Mouse (Mus musculus) thymus, adult 2 months (tissue): ENCODE measurements around the gene 4930518I15Rik. TPM values are rescaled to one million over a fixed set of nuclear protein-coding genes. Genes with fewer than 3 reads are reported as not detected.
A peak's percentile ranks its signal among the peaks of the same experiment; 100 is the strongest.

Experiments used
- DNase-seq: peaks from one replicate; pipeline ENCODE4 v3.0.0; 2021
- H3K27ac ChIP-seq: fragments of 200-500 bp; 2 replicates; pipeline ENCODE4 v1.5.1; 2012; ENCODE audit warnings: low read length, control low read depth; ENCODE audit not compliant: control insufficient read depth, insufficient read depth
- H3K27me3 ChIP-seq: fragments of 200-500 bp; 2 replicates; pipeline ENCODE4 v1.6.1; 2012; ENCODE audit warnings: mild to moderate bottlenecking, low read length, moderate library complexity, mixed read lengths; ENCODE audit not compliant: control insufficient read depth, insufficient read depth
- H3K36me3 ChIP-seq: fragments of 200-500 bp; 2 replicates; pipeline ENCODE4 v1.6.1; 2012; ENCODE audit warnings: mild to moderate bottlenecking, low read length, moderate library complexity; ENCODE audit not compliant: control insufficient read depth, insufficient read depth
- H3K4me1 ChIP-seq: fragments of 200-500 bp; replicated peaks from 2 replicates; pipeline ENCODE4 v1.6.1; 2012; ENCODE audit warnings: low read length; ENCODE audit not compliant: control insufficient read depth, insufficient read depth
- H3K4me3 ChIP-seq: fragments of 200-500 bp; 2 replicates; pipeline ENCODE4 v1.5.1; 2012; ENCODE audit warnings: mild to moderate bottlenecking, low read length, control low read depth, moderate library complexity; ENCODE audit not compliant: control insufficient read depth, insufficient read depth
- CTCF ChIP-seq: fragments of 200-500 bp; IDR thresholded peaks from 2 replicates; pipeline ENCODE4 v1.5.1; 2012; ENCODE audit warnings: mild to moderate bottlenecking, control low read depth, low read length, moderate library complexity, borderline replicate concordance; ENCODE audit not compliant: control insufficient read depth, poor library complexity, insufficient read depth; ENCODE audit errors: extremely low read depth
- POLR2A ChIP-seq: fragments of 200-500 bp; IDR thresholded peaks from 2 replicates; pipeline ENCODE4 v1.6.1; 2012; ENCODE audit warnings: mild to moderate bottlenecking, low read length, control low read depth, moderate library complexity; ENCODE audit not compliant: control insufficient read depth, poor library complexity, insufficient read depth; ENCODE audit errors: extremely low read depth
- WGBS: fragments of 180-500 bp; shearing (Covaris S2); methylation state at CpG from one replicate; pipeline ENCODE4 v1.1.7; 2018; 5-methylcytosine and 5-hydroxymethylcytosine counted together
- polyA plus RNA-seq: library from polyadenylated mRNA; depleted of rRNA; stranded (reverse); fragments of >200 nt; gene quantifications from 2 replicates; pipeline ENCODE4 v1.2.3, GENCODE M21; 2012

Gene 4930518I15Rik
- polyA plus RNA-seq, 1 experiment: 2.8 TPM

DNA sequence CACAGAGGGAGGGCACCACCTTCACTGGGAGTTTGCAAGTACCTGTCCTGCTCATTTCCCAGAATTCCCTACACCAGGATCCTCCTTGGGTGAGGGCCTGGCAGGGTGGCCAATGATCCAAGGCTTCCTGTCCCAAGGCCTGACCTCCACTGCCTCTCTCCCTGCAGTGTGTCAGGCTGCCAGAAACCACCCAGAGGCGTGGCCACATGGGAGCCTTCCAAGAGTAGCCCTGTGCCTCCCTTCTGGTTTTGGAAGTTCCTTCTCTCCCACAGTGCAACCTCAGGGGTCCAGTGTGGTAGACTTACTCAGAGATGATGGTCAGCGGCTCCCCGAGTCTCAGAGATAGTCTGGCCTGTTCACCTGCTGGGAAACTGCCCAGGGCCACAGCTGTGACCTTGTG is 21.8 kb upstream of the 4930518I15Rik start:
- Histone ChIP-seq H3K27me3 (no peaks in the 10 kb centered on the region), H3K36me3 (peaks cover 66% of the 10 kb centered on the region), H3K4me1 (peaks cover 66% of the 10 kb centered on the region), H3K27ac (no peak overlapping the region), H3K4me3 (no peak overlapping the region)
- 91% methylated on average over 3 of the region's 3 CpGs for WGBS
- DNase-seq: no peak
- no peak for TF ChIP-seq CTCF
- TF ChIP-seq POLR2A: no peak

DNA sequence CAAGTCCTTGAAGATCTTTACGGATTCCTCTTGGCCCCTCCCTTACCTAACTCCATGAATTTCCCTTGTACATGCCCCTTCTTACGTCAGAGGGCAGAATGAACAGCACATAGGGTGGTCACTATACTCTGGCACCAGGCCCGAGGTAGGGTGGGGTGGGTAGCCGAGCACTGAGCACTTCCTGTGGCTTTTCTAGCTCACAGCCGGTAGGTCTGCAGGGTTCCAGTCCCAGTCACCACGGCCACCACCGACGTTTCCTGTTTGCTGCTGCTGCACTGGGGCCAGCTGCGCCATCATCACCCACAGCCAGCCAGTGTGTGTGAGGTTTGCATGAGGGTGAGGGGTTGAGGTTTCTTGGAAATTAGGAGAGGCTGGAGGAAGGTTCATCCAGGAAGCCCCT is 20.0 kb upstream of the 4930518I15Rik start:
- Histone ChIP-seq H3K27ac (peak overlapping the region; percentile 83), H3K4me3 (no peak overlapping the region), H3K4me1 (peaks cover 52% of the 10 kb centered on the region), H3K27me3 (no peaks in the 10 kb centered on the region), H3K36me3 (peaks cover 78% of the 10 kb centered on the region)
- no peak for TF ChIP-seq CTCF
- TF ChIP-seq POLR2A: no peak
- DNase-seq: peak; percentile 74
- 10% methylated on average over 9 of the region's 9 CpGs for WGBS

DNA sequence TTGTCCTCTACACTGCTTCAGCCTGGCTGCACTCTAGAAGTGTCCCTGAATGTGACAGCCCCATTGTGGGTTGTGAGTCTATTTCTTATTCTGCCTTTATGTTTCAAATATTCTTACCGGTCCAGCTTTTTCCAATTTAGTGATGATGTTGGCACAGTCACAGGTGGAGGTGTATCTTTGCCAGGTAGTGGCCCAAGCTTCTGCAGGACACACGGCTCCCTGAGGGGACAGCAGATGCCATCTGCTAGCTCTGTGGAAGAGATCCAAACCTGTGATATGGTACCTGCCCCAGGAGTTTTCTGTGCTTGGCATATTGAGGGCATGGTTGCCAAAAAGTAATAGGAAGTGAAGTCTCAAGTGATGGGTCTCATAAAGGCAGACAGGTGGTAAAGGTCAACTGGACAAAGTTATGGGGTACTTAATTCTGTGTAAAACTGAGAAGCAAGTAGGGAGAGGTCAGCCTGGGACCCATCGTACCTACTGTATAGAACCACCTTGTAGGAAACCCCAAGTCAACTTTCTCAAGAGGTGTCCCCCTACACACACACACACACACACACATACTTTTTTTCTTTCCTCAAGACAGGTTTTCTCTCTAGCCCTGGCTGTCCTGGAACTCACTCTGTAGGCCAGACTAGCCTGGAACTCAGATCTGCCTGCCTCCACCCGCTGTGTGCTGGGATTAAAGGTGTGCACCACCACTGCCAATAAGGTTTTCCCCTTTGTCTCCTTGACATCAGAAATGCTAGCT is 17.2 kb upstream of the 4930518I15Rik start:
- Histone ChIP-seq H3K27me3 (no peaks in the 10 kb centered on the region), H3K4me1 (peaks cover 30% of the 10 kb centered on the region), H3K36me3 (peaks cover 95% of the 10 kb centered on the region), H3K27ac (no peak overlapping the region), H3K4me3 (no peak overlapping the region)
- TF ChIP-seq POLR2A: no peak
- no peak for TF ChIP-seq CTCF
- WGBS: 92% methylated on average over 4 of the region's 4 CpGs
- DNase-seq: no peak

DNA sequence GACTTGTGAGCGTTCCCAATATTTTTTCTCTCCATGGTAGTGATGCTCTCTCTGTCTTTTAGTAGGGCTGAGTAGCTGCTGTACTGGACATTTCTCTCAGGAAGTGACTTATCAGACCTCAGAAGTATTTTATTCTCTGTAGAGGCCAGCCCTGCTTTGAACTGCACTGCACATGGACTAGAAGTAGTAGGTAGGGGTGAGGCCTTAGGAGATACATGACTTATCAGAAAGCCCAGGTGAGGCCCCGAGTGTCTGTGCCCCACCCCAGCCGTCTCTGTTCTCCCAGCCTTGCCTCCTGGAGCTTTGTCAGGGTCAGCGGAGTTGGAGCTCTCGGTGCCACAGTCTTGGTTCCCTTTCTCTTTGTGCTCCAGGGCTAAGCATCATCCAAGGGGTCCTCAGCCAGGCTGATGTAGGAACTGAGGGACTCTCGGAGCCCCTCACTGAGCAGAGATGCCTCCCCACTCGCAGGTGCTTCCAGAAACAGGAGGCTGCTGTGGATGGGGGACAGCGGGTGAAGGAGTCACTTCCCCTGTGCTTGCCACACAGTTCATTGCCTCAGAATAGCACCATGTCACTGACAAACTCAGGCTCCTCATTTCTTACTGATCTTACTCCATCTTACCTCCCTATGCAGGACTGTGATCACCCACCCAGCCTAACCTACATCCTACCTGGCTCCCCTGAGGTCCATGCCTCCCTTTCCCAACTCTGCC is 16.5 kb upstream of the 4930518I15Rik start:
- no peak for DNase-seq
- H3K4me1 ChIP-seq: peaks cover 24% of the 10 kb centered on the region
- WGBS: 85% methylated on average over 8 of the region's 8 CpGs
- no peak overlapping the region for H3K27ac ChIP-seq
- no peak overlapping the region for H3K4me3 ChIP-seq
- H3K27me3 ChIP-seq: no peaks in the 10 kb centered on the region
- H3K36me3 ChIP-seq: peaks cover 90% of the 10 kb centered on the region
- no peak for TF ChIP-seq POLR2A
- no peak for TF ChIP-seq CTCF

DNA sequence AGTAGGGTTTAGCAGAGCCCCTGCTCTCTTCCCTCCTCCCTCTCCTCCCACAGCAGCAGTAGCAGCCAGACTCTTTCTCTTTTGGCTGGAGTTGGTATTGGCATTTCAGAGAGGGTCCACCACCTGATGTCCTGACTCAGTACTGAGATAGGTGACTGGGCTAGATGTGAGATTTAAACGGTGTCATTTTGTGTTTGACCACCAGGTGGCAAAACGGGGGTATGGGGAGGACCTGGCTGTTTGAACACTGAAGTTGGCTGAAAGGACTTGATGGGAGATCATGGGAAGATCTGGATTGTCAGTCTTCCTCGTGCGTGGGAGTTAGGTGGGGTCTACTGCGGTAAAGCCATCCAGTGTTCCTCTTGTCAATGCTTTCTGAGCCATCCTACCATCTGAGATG is 15.9 kb upstream of the 4930518I15Rik start:
- TF ChIP-seq CTCF (no peak), POLR2A (no peak)
- DNase-seq: peak; percentile 65
- H3K27ac ChIP-seq: no peak overlapping the region
- WGBS: 21% methylated on average over 5 of the region's 5 CpGs
- peaks cover 90% of the 10 kb centered on the region for H3K36me3 ChIP-seq
- no peaks in the 10 kb centered on the region for H3K27me3 ChIP-seq
- H3K4me3 ChIP-seq: no peak overlapping the region
- H3K4me1 ChIP-seq: peaks cover 18% of the 10 kb centered on the region

DNA sequence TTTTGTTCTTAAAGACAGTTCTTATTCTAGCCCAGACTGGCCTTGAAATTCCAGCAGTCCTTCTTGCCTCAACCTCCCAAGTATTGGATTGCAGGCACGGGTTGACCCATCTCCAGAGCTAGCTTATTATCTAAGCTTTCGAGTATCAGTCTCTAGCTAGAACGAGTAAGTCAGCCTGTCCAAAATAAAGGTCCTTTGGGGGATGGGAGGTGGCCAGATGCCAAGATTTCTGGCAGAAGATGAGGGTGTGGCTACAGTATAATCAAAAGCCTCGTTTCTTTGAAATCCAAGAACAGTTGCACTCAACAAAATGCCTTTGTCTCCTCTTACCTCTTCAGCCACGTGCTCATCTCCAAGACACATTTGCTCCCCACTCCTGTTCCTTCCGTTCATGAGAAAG is 12.8 kb upstream of the 4930518I15Rik start:
- Histone ChIP-seq H3K27me3 (no peaks in the 10 kb centered on the region), H3K36me3 (peaks cover 64% of the 10 kb centered on the region), H3K27ac (no peak overlapping the region), H3K4me3 (no peak overlapping the region), H3K4me1 (0 out of 2 replicates have a peak, but pooled peaks cover 3% of the 10 kb centered on the region)
- no peak for TF ChIP-seq POLR2A
- no peak for TF ChIP-seq CTCF
- 56% methylated on average over 6 of the region's 6 CpGs for WGBS
- no peak for DNase-seq

DNA sequence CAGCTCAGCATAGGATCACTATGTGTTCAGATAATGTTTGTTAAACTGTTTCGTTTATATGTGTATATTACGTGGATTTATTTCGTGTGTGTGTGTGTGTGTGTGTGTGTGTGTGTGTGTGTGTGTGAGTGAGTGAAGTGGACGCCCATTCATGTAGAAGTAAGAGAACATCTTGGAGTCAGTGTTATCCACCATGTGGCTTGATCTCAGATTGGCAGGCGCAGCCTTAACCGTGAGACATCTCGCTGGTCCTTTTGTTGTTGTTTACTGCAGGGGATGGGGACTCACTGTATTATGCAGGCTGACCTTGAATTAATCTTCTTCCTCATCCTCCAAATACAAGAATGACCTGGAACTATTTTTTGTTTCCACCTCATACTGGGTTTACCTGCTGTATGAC is 11.8 kb upstream of the 4930518I15Rik start:
- H3K4me3 ChIP-seq: no peak overlapping the region
- TF ChIP-seq CTCF (no peak), POLR2A (no peak)
- WGBS: 94% methylated on average over 7 of the region's 7 CpGs
- H3K27ac ChIP-seq: no peak overlapping the region
- H3K27me3 ChIP-seq: no peaks in the 10 kb centered on the region
- DNase-seq: no peak
- peaks cover 4% of the 10 kb centered on the region for H3K4me1 ChIP-seq
- H3K36me3 ChIP-seq: peaks cover 54% of the 10 kb centered on the region
